In the genomic region with DNA sequence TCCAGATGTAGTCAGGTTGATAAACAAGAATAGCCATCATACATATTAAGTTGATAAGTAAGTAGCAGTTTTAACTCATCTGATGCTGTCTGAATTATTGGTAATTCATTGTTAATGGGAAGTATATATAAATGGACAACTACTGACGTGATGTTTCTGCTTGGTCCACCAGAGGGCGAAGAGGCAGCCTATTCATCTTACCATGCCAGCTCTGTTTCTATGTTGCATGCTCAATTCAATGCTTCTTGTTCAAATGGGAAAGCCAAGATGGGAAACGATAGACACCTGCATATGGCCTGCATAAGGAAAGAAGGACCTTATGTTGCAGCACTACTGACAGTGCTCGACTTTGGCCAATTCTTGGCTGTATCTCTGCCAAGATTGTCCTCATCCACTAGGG, we compare ENCODE assay signal across 8 mouse cellular contexts.
DNase-seq lines count a peak whose midpoint lies in the region; ATAC-seq and TF ChIP-seq lines count a peak whose summit lies in the region.

No protein-coding gene starts in this region.

- H3K4me2 ChIP-seq in heart, postnatal 0 days (ENCODE audit: low read depth, low read length): no peak overlapping the region
- H3K4me2 ChIP-seq in heart, embryonic 12.5 days: no peak overlapping the region
- no peak overlapping the region for H3K4me2 ChIP-seq in forebrain, embryonic 13.5 days
- no peak overlapping the region for H3K4me2 ChIP-seq in midbrain, embryonic 13.5 days (replicated peaks)
- H3K4me2 ChIP-seq in intestine, embryonic 16.5 days (ENCODE audit: low read depth, low read length): no peak overlapping the region

- no peak for DNase-seq in heart, postnatal 0 days (ENCODE audit: low spot score)
- DNase-seq in B cell, adult 2 months: peak; percentile 34 to 36
- peak; percentile 83 for DNase-seq in brain, adult 2 months (ENCODE audit: low read depth, low spot score)
- peak; percentile 47 for DNase-seq in kidney, postnatal 14 days

- H3K4me1 ChIP-seq in heart, postnatal 0 days (ENCODE audit: control insufficient read depth, insufficient read depth): no peaks in the 10 kb centered on the region
- no peaks in the 10 kb centered on the region for H3K4me1 ChIP-seq in heart, embryonic 12.5 days (replicated peaks)
- no peaks in the 10 kb centered on the region for H3K4me1 ChIP-seq in forebrain, embryonic 13.5 days
- peaks cover 7% of the 10 kb centered on the region; the same call in 1 of the 2 replicates for H3K4me1 ChIP-seq in midbrain, embryonic 13.5 days (replicated peaks)
- no peaks in the 10 kb centered on the region for H3K4me1 ChIP-seq in intestine, embryonic 16.5 days (ENCODE audit: control insufficient read depth, insufficient read depth, low read length)

- WGBS in heart, postnatal 0 days: 23% methylated on average over 4 of the region's 4 CpGs
- WGBS in heart, embryonic 12.5 days: 41% methylated on average over 4 of the region's 4 CpGs
- 25% methylated on average over 4 of the region's 4 CpGs for WGBS in forebrain, embryonic 13.5 days
- 34% methylated on average over 4 of the region's 4 CpGs for WGBS in midbrain, embryonic 13.5 days
- 35% methylated on average over 4 of the region's 4 CpGs for WGBS in intestine, embryonic 16.5 days

- H3K27me3 ChIP-seq in heart, postnatal 0 days (ENCODE audit: control insufficient read depth, insufficient read depth, low read length): no peaks in the 10 kb centered on the region
- H3K27me3 ChIP-seq in heart, embryonic 12.5 days (replicated peaks): no peaks in the 10 kb centered on the region
- no peaks in the 10 kb centered on the region for H3K27me3 ChIP-seq in forebrain, embryonic 13.5 days
- H3K27me3 ChIP-seq in midbrain, embryonic 13.5 days: 0 out of 2 replicates have a peak, but pooled peaks cover 4% of the 10 kb centered on the region
- H3K27me3 ChIP-seq in intestine, embryonic 16.5 days (replicated peaks; ENCODE audit: control insufficient read depth, insufficient read depth, low read length): no peaks in the 10 kb centered on the region

- no peaks in the 10 kb centered on the region for H3K36me3 ChIP-seq in heart, postnatal 0 days (replicated peaks; ENCODE audit: control insufficient read depth, insufficient read depth, low read length)
- H3K36me3 ChIP-seq in heart, embryonic 12.5 days: no peaks in the 10 kb centered on the region
- H3K36me3 ChIP-seq in forebrain, embryonic 13.5 days (ENCODE audit: poor library complexity, severe bottlenecking): no peaks in the 10 kb centered on the region
- no peaks in the 10 kb centered on the region for H3K36me3 ChIP-seq in midbrain, embryonic 13.5 days
- H3K36me3 ChIP-seq in intestine, embryonic 16.5 days (ENCODE audit: control insufficient read depth, insufficient read depth, low read length): no peaks in the 10 kb centered on the region

- peak; percentile 76 for TF ChIP-seq CTCF in heart, postnatal 0 days (IDR thresholded peaks at IDR 0.05; ENCODE audit: low read depth)

- no peak overlapping the region for H3K9ac ChIP-seq in heart, postnatal 0 days (replicated peaks; ENCODE audit: low read depth, low read length)
- H3K9ac ChIP-seq in heart, embryonic 12.5 days: no peak overlapping the region
- H3K9ac ChIP-seq in forebrain, embryonic 13.5 days: no peak overlapping the region
- H3K9ac ChIP-seq in midbrain, embryonic 13.5 days (replicated peaks): no peak overlapping the region
- no peak overlapping the region for H3K9ac ChIP-seq in intestine, embryonic 16.5 days (ENCODE audit: low read depth, low read length)

- H3K9me3 ChIP-seq in heart, postnatal 0 days (replicated peaks; ENCODE audit: control insufficient read depth, low read length): no peaks in the 10 kb centered on the region
- no peaks in the 10 kb centered on the region for H3K9me3 ChIP-seq in heart, embryonic 12.5 days (replicated peaks)
- H3K9me3 ChIP-seq in forebrain, embryonic 13.5 days (replicated peaks): no peaks in the 10 kb centered on the region
- no peaks in the 10 kb centered on the region for H3K9me3 ChIP-seq in midbrain, embryonic 13.5 days
- H3K9me3 ChIP-seq in intestine, embryonic 16.5 days (ENCODE audit: control insufficient read depth, low read length): no peaks in the 10 kb centered on the region

- no peak overlapping the region for H3K27ac ChIP-seq in heart, postnatal 0 days (ENCODE audit: low read depth)
- H3K27ac ChIP-seq in heart, embryonic 12.5 days (ENCODE audit: poor library complexity, severe bottlenecking): no peak overlapping the region
- H3K27ac ChIP-seq in forebrain, embryonic 13.5 days: no peak overlapping the region
- no peak overlapping the region for H3K27ac ChIP-seq in midbrain, embryonic 13.5 days
- H3K27ac ChIP-seq in intestine, embryonic 16.5 days (ENCODE audit: low read length): no peak overlapping the region

- no peak for TF ChIP-seq EP300 in heart, postnatal 0 days (IDR thresholded peaks at IDR 0.05; ENCODE audit: low read depth)

- H3K4me3 ChIP-seq in heart, postnatal 0 days (ENCODE audit: low read depth, low read length): no peak overlapping the region
- no peak overlapping the region for H3K4me3 ChIP-seq in heart, embryonic 12.5 days
- H3K4me3 ChIP-seq in forebrain, embryonic 13.5 days: no peak overlapping the region
- no peak overlapping the region for H3K4me3 ChIP-seq in midbrain, embryonic 13.5 days (replicated peaks)
- no peak overlapping the region for H3K4me3 ChIP-seq in intestine, embryonic 16.5 days (ENCODE audit: low read length)

- no peak for ATAC-seq in heart, postnatal 0 days (ENCODE audit: insufficient read depth, low read depth)
- ATAC-seq in heart, embryonic 12.5 days (ENCODE audit: insufficient number of reproducible peaks, low FRiP score): no peak; the same call in 1 of the 2 replicates
- ATAC-seq in forebrain, embryonic 13.5 days: peak; percentile 75
- ATAC-seq in midbrain, embryonic 13.5 days: peak; percentile 61
- ATAC-seq in intestine, embryonic 16.5 days: no peak

Comparison
In these comparisons a context has a peak if more than half of its experiments do, and no peak if none do; other contexts are left out.
1. ATAC-seq: peak in forebrain, embryonic 13.5 days (single experiment) and midbrain, embryonic 13.5 days (single experiment); none in heart, postnatal 0 days (single experiment), heart, embryonic 12.5 days (single experiment) and intestine, embryonic 16.5 days (single experiment).